Mouse (Mus musculus) megakaryocyte, embryonic 14.5 days (primary cell): ENCODE measurements around the gene Ap2b1. TPM values are rescaled to one million over a fixed set of nuclear protein-coding genes. Genes with fewer than 3 reads are reported as not detected.
"Not testable (repeated sequence)": the region's sequence is repeated elsewhere in the genome, so short reads cannot be mapped to it uniquely, and the experiment has no call there.

Experiments used
- H3K27me3 ChIP-seq: replicated peaks from 2 replicates; pipeline ENCODE3; 2012; ENCODE audit warnings: inconsistent platforms
- H3K36me3 ChIP-seq: replicated peaks from 2 replicates; pipeline ENCODE3; 2012; ENCODE audit warnings: low read length, inconsistent platforms, mixed read lengths
- H3K4me1 ChIP-seq: 2 replicates; pipeline ENCODE4 v1.6.1; 2012; ENCODE audit warnings: inconsistent platforms
- H3K4me3 ChIP-seq: replicated peaks from 2 replicates; pipeline ENCODE3; 2012; ENCODE audit warnings: moderate library complexity, mild to moderate bottlenecking, inconsistent platforms
- H3K9me3 ChIP-seq: 2 replicates; pipeline ENCODE4 v1.6.1; 2012; ENCODE audit warnings: inconsistent platforms
- FLI1 ChIP-seq: IDR thresholded peaks from 2 replicates; pipeline ENCODE4 v1.6.1; 2012; ENCODE audit warnings: low read length, inconsistent platforms, mixed read lengths
- GATA1 ChIP-seq: IDR thresholded peaks from 3 replicates; pipeline ENCODE4 v1.6.1; 2012; ENCODE audit warnings: mixed read lengths, low read length, inconsistent platforms, borderline replicate concordance
- polyA plus RNA-seq: library from polyadenylated mRNA; stranded (reverse); fragments of >175 nt; gene quantifications from 2 replicates; pipeline ENCODE4 v1.2.3, GENCODE M21; 2012; ENCODE audit warnings: low replicate concordance; ENCODE audit not compliant: insufficient read depth

Ap2b1 gene
- polyA plus RNA-seq, 1 experiment: 13.6 TPM

DNA sequence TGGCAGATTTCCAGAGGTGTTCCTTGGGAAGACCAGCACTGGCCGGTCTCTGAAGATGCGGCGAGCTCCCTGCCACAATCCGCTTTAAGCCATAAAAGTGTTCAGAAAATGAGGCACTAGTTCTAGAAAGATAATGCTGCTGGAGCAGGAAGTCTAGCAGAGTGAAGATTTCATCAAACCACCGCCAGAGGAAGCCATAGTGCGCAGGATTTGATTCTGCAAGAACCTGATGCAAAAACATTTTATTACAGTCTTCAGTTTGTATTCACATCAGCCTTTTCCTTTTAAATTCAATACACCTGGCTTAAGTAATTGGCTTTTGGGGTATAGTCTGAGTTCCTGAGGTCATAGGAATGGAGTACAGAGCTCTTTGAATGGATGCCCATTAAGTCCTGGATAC, 1.0 kb upstream of the Ap2b1 start:
- no peaks in the 10 kb centered on the region for H3K27me3 ChIP-seq
- H3K4me3 ChIP-seq: peak overlapping the region; percentile 97
- TF ChIP-seq GATA1 (no peak), FLI1 (no peak)
- H3K36me3 ChIP-seq: peaks cover 38% of the 10 kb centered on the region
- H3K9me3 ChIP-seq: no peaks in the 10 kb centered on the region
- H3K4me1 ChIP-seq: peaks cover 76% of the 10 kb centered on the region

GRCm38 (mm10) chr11:83299724-83300123, 900 bp downstream of the Ap2b1 start:
- peaks cover 29% of the 10 kb centered on the region for H3K36me3 ChIP-seq
- no peak for TF ChIP-seq GATA1
- no peak for TF ChIP-seq FLI1
- no peaks in the 10 kb centered on the region for H3K27me3 ChIP-seq
- peak overlapping the region; percentile 38 for H3K4me3 ChIP-seq
- H3K9me3 ChIP-seq: no peaks in the 10 kb centered on the region
- H3K4me1 ChIP-seq: peaks cover 73% of the 10 kb centered on the region

GRCm38 (mm10) chr11:83301431-83301831, 2.6 kb downstream of the Ap2b1 start:
- peak overlapping the region; percentile 100 for H3K4me3 ChIP-seq

DNA sequence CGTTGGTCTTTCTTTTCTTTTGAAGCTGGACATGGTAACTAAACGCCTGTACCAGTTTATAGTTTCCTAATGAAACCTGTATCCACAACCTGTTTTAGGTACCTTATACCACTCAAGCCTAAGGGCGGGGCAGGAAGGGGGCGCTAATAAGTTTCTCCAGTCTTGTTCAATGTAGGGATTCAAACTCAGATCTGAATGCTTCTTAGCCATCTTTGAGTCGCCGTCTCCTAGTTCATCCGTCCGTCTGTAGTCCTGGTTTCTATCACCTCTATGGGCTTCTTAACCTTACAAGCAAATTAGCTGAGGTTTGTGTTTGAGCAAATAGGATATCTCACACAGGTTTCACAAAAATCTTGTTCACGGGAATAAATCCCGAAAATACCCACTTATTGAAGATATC, 3.3 kb downstream of the Ap2b1 start:
- H3K27me3 ChIP-seq: no peaks in the 10 kb centered on the region
- H3K4me1 ChIP-seq: peaks cover 71% of the 10 kb centered on the region
- peaks cover 15% of the 10 kb centered on the region for H3K36me3 ChIP-seq
- no peaks in the 10 kb centered on the region for H3K9me3 ChIP-seq
- peak overlapping the region; percentile 100 for H3K4me3 ChIP-seq
- no peak for TF ChIP-seq FLI1

More at GRCm38 (mm10) chr11:83301431-83301831, 2.6 kb downstream of the Ap2b1 start:
- TF ChIP-seq GATA1 (no peak), FLI1 (no peak)
- Histone ChIP-seq H3K9me3 (no peaks in the 10 kb centered on the region), H3K36me3 (peaks cover 15% of the 10 kb centered on the region), H3K4me1 (peaks cover 71% of the 10 kb centered on the region), H3K27me3 (no peaks in the 10 kb centered on the region)

GRCm38 (mm10) chr11:83302526-83303251, 3.9 kb downstream of the Ap2b1 start, which contains the start of gene Pex12:
TSS of gene Pex12 (minus strand) at chr11:83302586.
- Histone ChIP-seq H3K4me1 (peaks cover 68% of the 10 kb centered on the region), H3K4me3 (peak within 1 kb of the TSS; percentile 100), H3K36me3 (peaks cover 13% of the 10 kb centered on the region), H3K27me3 (no peaks in the 10 kb centered on the region), H3K9me3 (no peaks in the 10 kb centered on the region)
- TF ChIP-seq GATA1: no peak
- 0 out of 2 replicates have a peak, but pooled peaks have one; percentile 64 for TF ChIP-seq FLI1

DNA sequence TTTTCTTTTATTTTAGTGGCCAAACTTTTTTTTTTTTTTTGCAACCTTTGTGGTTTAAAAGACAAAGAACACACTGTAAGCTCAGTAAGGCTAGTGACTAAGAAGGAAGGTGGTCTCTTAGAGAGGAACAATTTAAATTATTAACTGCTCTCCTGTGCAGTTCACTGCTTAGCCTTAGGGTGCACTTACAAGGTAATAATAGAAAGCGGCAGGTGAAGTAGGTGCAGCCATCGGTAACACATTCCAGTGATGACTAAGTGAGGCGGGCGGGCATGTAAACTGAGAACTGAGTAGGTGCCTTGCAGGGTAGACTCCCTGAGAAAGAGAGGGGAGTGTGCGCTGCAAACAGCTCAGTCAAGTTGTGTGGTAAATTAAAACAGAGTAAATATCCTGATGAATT, 4.9 kb downstream of the Ap2b1 start:
- Histone ChIP-seq H3K36me3 (peaks cover 23% of the 10 kb centered on the region), H3K27me3 (no peaks in the 10 kb centered on the region), H3K4me1 (peaks cover 71% of the 10 kb centered on the region), H3K4me3 (peak overlapping the region; percentile 100), H3K9me3 (no peaks in the 10 kb centered on the region)
- TF ChIP-seq FLI1 (no peak), GATA1 (no peak)

- no peaks in the 10 kb centered on the region for H3K27me3 ChIP-seq
- TF ChIP-seq GATA1 (no peak), FLI1 (no peak)
- H3K9me3 ChIP-seq: no peaks in the 10 kb centered on the region
- peaks cover 30% of the 10 kb centered on the region for H3K36me3 ChIP-seq
- H3K4me1 ChIP-seq: peaks cover 72% of the 10 kb centered on the region
- H3K4me3 ChIP-seq: peak overlapping the region; percentile 69
These were observed 5.7 kb downstream of the Ap2b1 start for GRCm38 (mm10) chr11:83304485-83304884.

DNA sequence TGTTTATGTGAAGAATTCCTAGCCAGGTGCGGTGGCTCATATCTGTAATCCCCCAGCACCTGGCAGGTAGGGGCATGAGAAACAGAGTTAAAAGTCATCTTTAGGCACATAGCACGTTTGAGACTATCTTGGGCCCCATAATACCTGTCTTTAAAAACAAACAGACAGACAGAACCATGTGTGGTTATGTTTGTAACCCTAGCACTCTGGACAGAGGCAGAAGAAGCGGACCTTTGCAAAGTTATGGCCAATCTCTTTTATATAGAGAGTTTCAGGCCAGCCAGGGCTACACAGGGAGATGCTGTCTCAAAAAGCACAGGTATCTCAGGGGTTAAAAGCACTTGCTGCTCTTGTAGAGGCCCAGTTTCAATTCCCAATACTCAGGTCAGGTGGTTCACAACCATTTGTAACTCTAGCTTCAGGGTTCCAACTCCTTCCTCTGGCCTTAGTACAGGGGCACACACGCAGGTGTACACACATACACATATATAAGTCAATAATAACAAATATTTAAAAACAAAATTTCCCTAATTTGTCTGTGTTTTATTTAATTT, 8.0 kb downstream of the Ap2b1 start:
- Histone ChIP-seq H3K9me3 (no peaks in the 10 kb centered on the region), H3K36me3 (peaks cover 48% of the 10 kb centered on the region), H3K27me3 (no peaks in the 10 kb centered on the region), H3K4me1 (peaks cover 63% of the 10 kb centered on the region), H3K4me3 (no peak overlapping the region)
- TF ChIP-seq GATA1 (no peak), FLI1 (no peak)

DNA sequence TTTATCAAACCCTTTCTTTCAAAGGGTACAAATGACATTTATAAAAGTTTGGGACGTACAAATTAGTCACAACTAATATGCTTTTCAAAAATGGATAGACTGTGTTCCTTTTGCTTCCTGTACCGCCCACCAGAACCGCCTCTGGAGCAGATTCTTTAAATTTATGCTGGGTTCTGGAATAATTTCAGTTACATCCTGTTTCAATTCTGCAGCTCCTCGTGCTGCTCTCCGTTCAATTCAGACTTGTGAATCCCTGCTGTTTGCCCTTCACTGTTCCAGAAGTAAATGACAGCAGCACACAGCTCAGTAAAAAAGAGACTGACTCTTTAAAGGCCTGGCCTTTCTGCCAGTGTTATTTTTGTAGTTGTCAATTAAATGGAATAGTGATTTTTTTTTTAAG, 13.6 kb downstream of the Ap2b1 start:
- no peak for TF ChIP-seq GATA1
- TF ChIP-seq FLI1: no peak

DNA sequence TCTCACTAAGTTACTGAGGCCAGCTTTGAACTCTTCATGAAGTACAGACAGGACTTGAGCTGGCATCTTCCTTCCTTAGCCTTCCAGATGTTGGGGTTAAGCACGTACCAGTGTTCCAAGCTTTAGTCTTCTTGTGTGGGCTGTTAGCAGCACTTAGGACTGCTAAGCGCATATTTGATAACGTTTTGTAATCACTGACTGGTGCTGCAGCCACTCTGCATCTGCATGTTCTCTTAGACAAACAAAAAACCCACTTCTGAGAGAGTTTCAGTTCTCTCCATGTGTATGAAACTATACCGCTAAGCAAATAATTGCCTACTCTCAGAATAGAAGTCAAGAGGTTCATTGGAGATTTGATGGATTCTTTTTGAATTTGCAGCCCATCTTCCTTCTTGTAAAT, 20.2 kb downstream of the Ap2b1 start:
- no peaks in the 10 kb centered on the region for H3K9me3 ChIP-seq
- H3K4me3 ChIP-seq: no peak overlapping the region
- peaks cover 10% of the 10 kb centered on the region for H3K4me1 ChIP-seq
- peaks cover 92% of the 10 kb centered on the region for H3K36me3 ChIP-seq
- no peak for TF ChIP-seq GATA1
- TF ChIP-seq FLI1: no peak
- H3K27me3 ChIP-seq: no peaks in the 10 kb centered on the region

More for the DNA sequence above, 13.6 kb downstream of the Ap2b1 start:
- H3K27me3 ChIP-seq: no peaks in the 10 kb centered on the region
- H3K4me1 ChIP-seq: peaks cover 43% of the 10 kb centered on the region
- H3K4me3 ChIP-seq: no peak overlapping the region
- H3K36me3 ChIP-seq: peaks cover 88% of the 10 kb centered on the region
- H3K9me3 ChIP-seq: no peaks in the 10 kb centered on the region

DNA sequence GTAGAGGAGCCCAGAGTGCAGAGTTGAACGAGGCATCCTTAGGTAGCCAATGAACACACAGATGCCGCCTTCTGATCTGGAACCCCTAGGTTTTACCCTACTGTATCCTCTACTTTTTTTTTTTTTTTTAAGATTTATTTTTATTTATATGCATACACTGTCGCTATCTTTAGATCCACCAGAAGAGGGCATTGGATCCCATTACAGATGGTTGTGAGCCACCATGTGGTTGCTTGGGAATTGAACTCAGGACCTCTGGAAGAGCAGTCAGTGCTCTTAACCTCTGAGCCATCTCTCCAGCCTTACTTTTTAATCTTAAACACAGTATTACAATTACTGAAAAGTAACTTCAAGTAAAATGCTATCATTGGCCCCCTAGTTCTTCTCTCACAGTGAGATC, 27.9 kb downstream of the Ap2b1 start:
- peaks cover 32% of the 10 kb centered on the region for H3K4me1 ChIP-seq

More for the DNA sequence above, 27.9 kb downstream of the Ap2b1 start:
- H3K4me3 ChIP-seq, H3K27me3 ChIP-seq, H3K9me3 ChIP-seq: not testable (repeated sequence)
- peaks cover 94% of the 10 kb centered on the region for H3K36me3 ChIP-seq
